Mouse (Mus musculus): ENCODE results near the gene Atf7ip.
"Not testable (repeated sequence)": the region's sequence is repeated elsewhere in the genome, so short reads cannot be mapped to it uniquely, and the experiment has no call there.

Atf7ip gene

GRCm38 (mm10) chr6:136505867-136506266, at the start of gene Atf7ip:
Gene Atf7ip, plus strand, starts transcription at chr6:136506167.
- not testable (repeated sequence) for DNase-seq

DNA sequence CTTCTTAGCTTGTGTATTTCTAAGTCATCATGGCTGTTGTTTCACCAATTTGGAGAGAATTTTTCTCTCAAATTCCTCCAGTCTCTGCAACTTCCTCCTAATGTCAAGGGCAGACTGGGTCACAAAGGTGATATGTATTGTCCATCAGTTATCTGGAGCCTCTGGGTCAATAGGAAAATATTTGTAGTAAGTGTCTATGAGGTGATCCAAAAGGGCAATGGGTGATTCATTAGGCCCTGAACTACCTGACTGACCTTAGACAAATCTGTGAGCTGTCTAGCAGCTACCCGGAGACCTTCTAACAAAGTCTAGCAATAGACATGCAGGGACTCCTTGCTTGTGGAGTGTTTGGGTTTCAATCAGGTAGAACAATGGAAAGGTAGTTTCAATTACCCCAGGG, 49.7 kb upstream of the Atf7ip start:
- no peak for DNase-seq

GRCm38 (mm10) chr6:136459156-136459555, 46.8 kb upstream of the Atf7ip start:
- no peak for DNase-seq

GRCm38 (mm10) chr6:136463491-136463890, 42.5 kb upstream of the Atf7ip start:
- no peak for DNase-seq

DNA sequence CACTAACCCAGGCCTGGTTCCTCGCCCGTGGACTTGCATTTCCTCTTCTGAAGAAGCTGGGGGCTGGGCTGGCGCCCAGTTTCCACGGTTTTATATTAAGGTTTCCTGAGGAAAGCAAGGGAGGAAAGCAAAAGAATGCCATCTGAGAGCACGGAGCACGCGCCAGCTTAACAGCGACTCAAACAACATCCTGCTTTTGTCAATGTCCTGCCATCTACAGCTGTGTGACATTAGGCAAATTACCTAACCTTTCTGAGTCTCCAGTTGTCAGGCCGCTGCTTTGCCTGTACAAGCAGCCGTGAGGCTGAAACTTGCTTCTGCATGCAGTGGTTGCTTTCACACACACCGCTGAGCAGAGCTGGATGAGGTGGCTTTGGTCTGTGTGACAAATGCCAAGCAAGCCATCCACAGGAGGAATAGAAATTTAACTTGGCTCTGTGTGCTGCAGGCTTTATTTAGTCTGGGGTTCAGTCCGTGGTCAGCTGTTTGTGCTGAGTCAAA, 41.8 kb upstream of the Atf7ip start:
- DNase-seq = no peak

- DNase-seq = no peak
Observed at GRCm38 (mm10) chr6:136465021-136465420, 40.9 kb upstream of the Atf7ip start.

DNA sequence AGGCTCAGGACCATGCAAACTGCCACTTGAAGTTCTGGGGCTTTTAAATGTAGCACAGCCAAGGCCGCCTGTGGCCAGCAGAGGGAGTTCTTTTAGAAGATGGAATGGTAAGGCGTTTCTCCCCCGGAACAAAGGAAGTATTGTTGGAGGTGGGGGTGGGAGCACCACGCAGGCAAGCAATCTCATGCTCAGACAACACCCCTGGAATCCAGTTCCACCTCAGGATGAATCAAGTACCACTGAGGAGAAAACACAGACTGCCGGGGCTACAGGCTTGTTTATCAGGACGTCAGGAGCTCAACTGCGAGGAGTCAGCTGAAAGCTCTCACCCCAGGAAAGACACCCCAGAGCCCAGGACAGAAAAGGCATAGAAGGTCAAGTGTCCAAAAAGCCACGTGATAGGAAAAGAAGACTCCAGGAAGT, 40.0 kb upstream of the Atf7ip start:
- DNase-seq = peak; percentile 64 to 70

DNA sequence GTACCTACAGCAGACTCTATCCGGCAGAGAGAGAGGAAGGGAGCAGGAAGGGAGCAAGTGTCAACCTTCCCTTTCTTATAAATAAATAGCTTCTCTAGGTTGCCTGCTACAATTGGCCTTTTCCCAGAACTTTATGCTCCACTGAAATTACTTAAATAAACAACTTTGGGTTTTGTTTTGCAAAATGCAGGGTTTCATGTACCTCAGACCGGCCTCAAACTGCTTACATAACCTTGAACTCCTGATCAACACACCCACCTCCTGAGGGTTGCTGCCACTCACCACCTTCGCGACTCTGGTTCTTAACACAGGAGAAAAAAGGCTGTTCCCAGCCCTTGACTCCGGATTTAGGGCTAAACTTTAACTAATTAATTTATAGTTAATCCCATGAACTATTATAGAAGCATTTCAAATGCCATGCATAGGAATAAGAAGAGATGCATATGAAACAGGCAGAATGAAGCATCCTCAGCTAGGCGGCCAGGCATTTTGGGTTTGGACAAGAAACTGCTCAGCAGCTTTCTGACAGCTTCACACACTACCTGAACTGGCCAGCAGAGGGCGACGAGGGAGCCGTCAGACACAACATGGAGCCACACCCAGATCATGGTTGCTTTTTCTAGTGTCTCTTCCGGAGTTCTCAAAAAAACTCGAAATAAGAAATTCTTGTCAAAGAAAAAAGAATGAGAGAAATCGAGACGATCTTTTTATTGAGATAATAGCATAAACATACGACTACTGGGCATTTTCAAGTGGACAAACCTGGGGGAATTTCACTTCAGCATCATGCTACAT, 38.8 kb upstream of the Atf7ip start:
- DNase-seq = peak; percentile 86 to 87

DNA sequence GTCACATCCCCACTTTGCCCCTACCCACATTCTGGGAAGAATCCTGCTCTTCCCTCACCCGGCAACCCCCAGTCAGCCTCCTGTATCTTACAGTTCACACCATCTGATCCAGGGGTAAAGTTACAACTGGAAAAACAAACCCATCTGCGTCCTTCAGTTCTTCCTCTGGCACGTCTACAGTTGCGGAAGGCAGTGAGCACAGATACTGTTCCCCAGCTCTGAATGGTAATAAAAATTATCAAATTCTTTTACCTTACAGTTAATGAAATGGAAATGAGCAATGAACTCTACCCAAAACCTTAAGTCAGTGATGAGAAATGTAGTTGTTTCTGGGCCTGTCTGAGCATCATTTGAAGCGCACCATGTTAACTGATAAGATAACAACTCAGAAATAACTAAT, 38.1 kb upstream of the Atf7ip start:
- no peak for DNase-seq

- peak; percentile 86 to 88 for DNase-seq
Observed at GRCm38 (mm10) chr6:136468401-136468912, 37.5 kb upstream of the Atf7ip start.

DNA sequence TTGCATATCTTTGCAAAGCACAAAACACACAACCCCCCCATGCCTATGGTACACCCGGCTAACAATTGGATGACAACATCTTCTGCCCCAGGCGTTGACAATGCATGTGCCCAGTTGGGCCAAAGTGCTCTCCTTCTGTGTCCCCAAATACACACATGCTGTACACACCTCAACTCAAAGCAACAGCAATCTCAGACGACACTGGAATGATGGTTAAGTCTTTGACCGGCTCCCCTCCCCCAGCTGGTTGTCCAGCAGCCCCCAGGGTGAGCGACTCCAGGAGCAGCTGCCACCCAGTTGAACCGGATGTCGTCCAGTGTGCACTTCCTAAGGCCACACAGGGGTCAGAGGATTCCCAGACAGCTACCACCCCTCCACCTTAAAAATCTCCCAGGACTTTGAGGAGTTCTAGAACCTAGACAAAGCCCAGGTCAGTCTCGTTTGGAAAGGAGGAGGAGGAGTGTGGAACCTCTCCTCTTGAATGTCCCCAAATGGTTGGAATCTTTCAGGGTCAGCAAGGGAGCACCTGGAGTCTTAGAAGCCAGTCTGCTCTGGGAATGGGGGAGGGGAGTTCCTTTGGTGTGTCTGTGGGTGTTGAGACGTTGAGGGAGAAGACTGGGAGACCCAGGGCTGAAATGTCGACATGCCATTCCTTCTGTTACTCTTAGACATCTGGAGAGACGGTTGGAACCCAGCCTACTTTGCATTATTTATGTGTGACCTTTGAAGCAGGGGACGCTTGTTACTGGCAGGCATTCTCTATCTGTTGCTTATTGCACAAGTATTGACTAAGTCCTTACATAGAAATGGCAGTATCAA, 36.8 kb upstream of the Atf7ip start:
- no peak for DNase-seq

DNA sequence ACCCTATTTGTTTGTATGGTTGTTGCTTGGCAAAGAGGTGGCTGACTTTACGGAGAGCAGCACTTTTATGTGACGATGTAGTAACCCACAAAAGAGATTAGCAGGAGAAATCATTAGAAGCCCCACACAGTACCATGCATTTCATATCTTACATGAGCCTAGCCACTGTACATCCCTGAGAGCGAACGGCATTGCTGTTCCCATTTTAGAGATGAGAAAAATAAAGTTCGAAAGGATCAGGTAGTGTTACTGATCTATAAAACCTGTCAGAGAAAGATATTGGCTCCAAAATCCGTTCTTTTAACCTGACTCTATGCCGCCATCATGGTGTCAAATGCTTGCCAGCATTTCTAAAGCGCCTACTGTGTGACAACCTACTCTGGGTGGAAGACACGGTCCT, 36.2 kb upstream of the Atf7ip start:
- no peak for DNase-seq

GRCm38 (mm10) chr6:136470321-136471230, 35.4 kb upstream of the Atf7ip start:
- peak; percentile 78 to 84 for DNase-seq

- DNase-seq = no peak
Observed at GRCm38 (mm10) chr6:136471601-136472000, 34.4 kb upstream of the Atf7ip start.

- DNase-seq = no peak
Observed at GRCm38 (mm10) chr6:136472779-136473178, 33.2 kb upstream of the Atf7ip start.

DNA sequence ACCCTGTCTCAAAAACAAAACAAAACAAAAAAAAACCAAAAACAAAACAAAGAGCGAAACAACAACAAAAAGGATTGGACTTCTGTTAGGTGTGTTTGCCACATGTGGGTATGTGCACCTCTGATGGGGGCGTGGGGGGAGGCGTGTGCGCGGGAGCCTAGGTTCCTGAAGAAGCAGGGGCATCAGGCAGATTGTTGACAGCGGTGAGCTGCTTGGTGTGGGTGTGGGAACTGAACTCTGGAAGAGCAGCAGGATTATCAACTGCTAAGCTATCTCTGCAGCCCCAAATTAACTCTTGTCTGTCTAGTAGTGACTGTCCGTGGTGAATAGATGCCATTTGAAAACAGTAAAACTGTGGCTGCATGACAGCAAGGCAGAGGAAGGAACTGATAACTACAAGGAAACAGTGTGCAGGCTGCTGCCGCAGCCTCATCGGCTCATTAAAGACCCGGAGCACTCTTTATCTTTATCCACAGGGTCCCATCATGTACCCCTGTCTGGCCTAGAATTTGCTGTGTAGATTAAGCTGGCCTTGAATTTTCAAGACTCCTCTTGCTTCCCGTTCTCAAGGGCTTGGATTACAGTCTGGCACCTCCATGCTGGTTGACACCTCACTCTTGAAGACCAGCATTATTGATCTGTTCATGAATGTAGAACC, 32.4 kb upstream of the Atf7ip start:
- DNase-seq = no peak

DNA sequence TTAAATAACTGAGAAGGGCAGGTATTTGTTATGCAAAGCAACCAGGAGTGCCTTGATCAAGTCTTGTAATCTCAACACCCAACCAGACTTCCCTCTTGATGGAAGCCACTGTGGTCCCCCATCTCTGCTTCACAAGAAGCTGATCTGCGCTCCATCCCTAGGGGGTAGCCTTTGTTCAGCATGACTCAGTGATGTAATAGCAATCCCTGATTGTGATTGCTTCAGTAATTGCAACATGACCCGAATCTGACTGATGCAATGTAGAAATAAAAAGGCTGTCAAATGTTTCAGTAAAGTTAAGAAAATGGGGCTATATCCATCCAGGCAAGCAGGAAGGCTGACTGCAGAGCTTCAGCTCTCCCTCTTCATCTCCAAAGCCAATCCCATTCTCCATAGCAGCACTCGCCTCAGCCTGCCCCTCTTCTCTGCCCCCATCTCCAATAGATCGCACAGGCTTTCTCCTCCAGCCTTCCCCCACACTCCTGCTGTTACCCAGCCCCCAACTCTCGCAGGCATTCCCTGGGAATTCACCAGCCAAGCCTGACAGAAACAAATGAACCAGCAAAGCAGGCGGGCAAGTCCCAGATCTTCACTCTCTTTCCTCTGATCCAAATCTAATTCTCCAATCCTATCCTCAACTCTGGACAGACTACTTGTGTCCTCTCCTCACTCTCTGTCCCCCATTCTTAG, 30.7 kb upstream of the Atf7ip start:
- DNase-seq = no peak

- DNase-seq = no peak
Observed at GRCm38 (mm10) chr6:136477878-136478277, 28.1 kb upstream of the Atf7ip start.

- no peak for DNase-seq
Observed at GRCm38 (mm10) chr6:136483531-136483930, 22.4 kb upstream of the Atf7ip start.

GRCm38 (mm10) chr6:136484093-136484492, 21.9 kb upstream of the Atf7ip start:
- DNase-seq = no peak

GRCm38 (mm10) chr6:136486166-136486565, 19.8 kb upstream of the Atf7ip start:
- DNase-seq = no peak
